Mouse (Mus musculus) 416B (cell line): ENCODE data around the gene Mpped1.

Source experiments
- DNase-seq: peaks from one replicate; pipeline ENCODE4 v3.0.0; 2011; ENCODE audit warnings: low read depth

Mpped1 gene

GRCm38 (mm10) chr15:83892871-83893270, 113.6 kb downstream of the Mpped1 start:
- DNase-seq, result no peak

- no peak for DNase-seq
Measured at GRCm38 (mm10) chr15:83894261-83894660, 115.0 kb downstream of the Mpped1 start.

- DNase-seq, result no peak
Measured at GRCm38 (mm10) chr15:83896011-83896410, 116.7 kb downstream of the Mpped1 start.

- DNase-seq, result no peak
Measured at GRCm38 (mm10) chr15:83897286-83897685, 118.0 kb downstream of the Mpped1 start.

- no peak for DNase-seq
Measured at GRCm38 (mm10) chr15:83906472-83906871, 127.2 kb downstream of the Mpped1 start.
